Mouse (Mus musculus) liver, adult 2 months (tissue): ENCODE results near the gene Nmur1. TPM values are rescaled to one million over a fixed set of nuclear protein-coding genes. Genes with fewer than 3 reads are reported as not detected.

Experiments used
- DNase-seq: peaks from one replicate; pipeline ENCODE4 v3.0.0-alpha.2; 2011; ENCODE audit warnings: low read depth, low spot score; ENCODE audit errors: extremely low read depth
- H3K27ac ChIP-seq: fragments of 200-500 bp; replicated peaks from 2 replicates; pipeline ENCODE4 v1.5.1; 2012; ENCODE audit warnings: low read depth, mild to moderate bottlenecking, control low read depth, inconsistent platforms, low read length; ENCODE audit not compliant: insufficient read depth
- H3K27me3 ChIP-seq: fragments of 200-500 bp; 2 replicates; pipeline ENCODE4 v1.6.1; 2012; ENCODE audit warnings: mild to moderate bottlenecking, moderate library complexity, low read length, inconsistent platforms; ENCODE audit not compliant: control insufficient read depth, insufficient read depth
- H3K36me3 ChIP-seq: fragments of 200-500 bp; 2 replicates; pipeline ENCODE4 v1.6.1; 2012; ENCODE audit warnings: low read length, inconsistent platforms; ENCODE audit not compliant: control insufficient read depth, insufficient read depth
- H3K4me1 ChIP-seq: fragments of 200-500 bp; 2 replicates; pipeline ENCODE4 v1.6.1; 2011; ENCODE audit warnings: low read length; ENCODE audit not compliant: control insufficient read depth, insufficient read depth
- H3K4me3 ChIP-seq: fragments of 200-500 bp; 2 replicates; pipeline ENCODE4 v1.5.1; 2011; ENCODE audit warnings: low read depth, mild to moderate bottlenecking, control low read depth, low read length, moderate library complexity; ENCODE audit not compliant: insufficient read depth
- H3K79me2 ChIP-seq: fragments of 200-500 bp; 2 replicates; pipeline ENCODE4 v1.6.1; 2012; ENCODE audit warnings: inconsistent platforms, mild to moderate bottlenecking, low read length, moderate library complexity; ENCODE audit not compliant: control insufficient read depth, insufficient read depth
- H3K9ac ChIP-seq: fragments of 200-500 bp; 2 replicates; pipeline ENCODE4 v1.6.1; 2012; ENCODE audit warnings: low read depth, mild to moderate bottlenecking, control low read depth, inconsistent platforms, low read length
- CTCF ChIP-seq: fragments of 200-500 bp; IDR thresholded peaks from 2 replicates; pipeline ENCODE4 v1.5.1; 2011; ENCODE audit warnings: low read depth, low read length, control low read depth
- POLR2A ChIP-seq: fragments of 200-500 bp; IDR thresholded peaks from 2 replicates; pipeline ENCODE4 v1.6.1; 2011; ENCODE audit warnings: low read length, control low read depth; ENCODE audit not compliant: insufficient read depth; ENCODE audit errors: extremely low read depth
- WGBS: fragments of 180-500 bp; shearing (Covaris S2); methylation state at CpG from one replicate; pipeline ENCODE4 v1.1.7; 2018; 5-methylcytosine and 5-hydroxymethylcytosine counted together
- polyA plus RNA-seq: library from polyadenylated mRNA; depleted of rRNA; stranded (reverse); fragments of >200 nt; gene quantifications from 2 replicates; pipeline ENCODE4 v1.2.3, GENCODE M21; 2012
- total RNA-seq: library from RNA; depleted of rRNA; stranded (reverse); fragments of >200 nt; gene quantifications from 2 replicates; pipeline ENCODE4 v1.2.3, GENCODE M21; 2014

The Nmur1 gene
- total and polyA plus RNA-seq, 2 experiments, result not detected

GRCm38 (mm10) chr1:86389230-86389629, 36.8 kb downstream of the Nmur1 start:
- no peaks in the 10 kb centered on the region for H3K36me3 ChIP-seq
- DNase-seq, result peak; percentile 19
- H3K4me3 ChIP-seq, result no peak overlapping the region

GRCm38 (mm10) chr1:86381027-86381426, 45.0 kb downstream of the Nmur1 start:
- H3K4me3 ChIP-seq, result no peak overlapping the region
- H3K36me3 ChIP-seq, result no peaks in the 10 kb centered on the region
- TF ChIP-seq POLR2A (no peak), CTCF (peak; percentile 97)
- no peaks in the 10 kb centered on the region for H3K27me3 ChIP-seq
- 0 out of 2 replicates have a peak, but pooled peaks cover 2% of the 10 kb centered on the region for H3K4me1 ChIP-seq
- WGBS, result 16% methylated on average over 13 of the region's 13 CpGs
- H3K9ac ChIP-seq, result no peak overlapping the region
- DNase-seq, result peak; percentile 76
- no peaks in the 10 kb centered on the region for H3K79me2 ChIP-seq
- H3K27ac ChIP-seq, result no peak overlapping the region

More at GRCm38 (mm10) chr1:86389230-86389629, 36.8 kb downstream of the Nmur1 start:
- WGBS, result 2% methylated on average over 11 of the region's 11 CpGs
- TF ChIP-seq CTCF, result peak; percentile 85
- no peak for TF ChIP-seq POLR2A
- H3K79me2 ChIP-seq, result no peaks in the 10 kb centered on the region
- no peaks in the 10 kb centered on the region for H3K4me1 ChIP-seq
- H3K27me3 ChIP-seq, result no peaks in the 10 kb centered on the region
- H3K27ac ChIP-seq, result no peak overlapping the region
- H3K9ac ChIP-seq, result no peak overlapping the region

GRCm38 (mm10) chr1:86379161-86379569, 46.9 kb downstream of the Nmur1 start:
- H3K9ac ChIP-seq, result no peak overlapping the region
- 81% methylated on average over 9 of the region's 9 CpGs for WGBS
- H3K4me3 ChIP-seq, result no peak overlapping the region

DNA sequence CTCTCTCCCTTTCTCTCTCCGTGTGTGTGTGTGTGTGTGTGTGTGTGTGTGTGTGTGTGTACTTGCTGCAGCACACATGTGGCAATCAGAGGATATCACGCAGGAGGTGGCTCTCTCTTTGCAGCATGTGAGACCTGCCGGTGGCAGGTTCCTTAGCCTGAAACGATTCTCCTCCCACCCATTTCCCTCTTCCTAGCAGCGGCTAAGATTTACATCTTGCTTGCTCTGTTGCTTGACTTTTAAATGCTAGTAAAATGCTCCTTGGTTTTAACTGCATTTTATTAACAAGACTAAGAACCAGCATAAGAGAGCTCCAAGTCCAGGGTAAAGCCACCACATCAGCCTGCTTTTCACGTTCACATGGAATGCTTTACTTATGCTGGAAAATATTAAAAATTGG, 47.4 kb downstream of the Nmur1 start:
- 62% methylated on average over 6 of the region's 6 CpGs for WGBS
- DNase-seq, result no peak
- H3K79me2 ChIP-seq, result no peaks in the 10 kb centered on the region
- no peak for TF ChIP-seq POLR2A
- TF ChIP-seq CTCF, result no peak
- no peaks in the 10 kb centered on the region for H3K36me3 ChIP-seq
- H3K27ac ChIP-seq, result no peak overlapping the region
- H3K4me1 ChIP-seq, result 0 out of 2 replicates have a peak, but pooled peaks cover 2% of the 10 kb centered on the region
- no peak overlapping the region for H3K4me3 ChIP-seq
- H3K27me3 ChIP-seq, result no peaks in the 10 kb centered on the region
- no peak overlapping the region for H3K9ac ChIP-seq

More at GRCm38 (mm10) chr1:86379161-86379569, 46.9 kb downstream of the Nmur1 start:
- Histone ChIP-seq H3K4me1 (0 out of 2 replicates have a peak, but pooled peaks cover 2% of the 10 kb centered on the region), H3K27ac (no peak overlapping the region), H3K27me3 (no peaks in the 10 kb centered on the region), H3K79me2 (no peaks in the 10 kb centered on the region), H3K36me3 (no peaks in the 10 kb centered on the region)
- DNase-seq, result no peak
- TF ChIP-seq CTCF, result no peak
- TF ChIP-seq POLR2A, result no peak

GRCm38 (mm10) chr1:86376354-86376753, 49.7 kb downstream of the Nmur1 start:
- Histone ChIP-seq H3K4me1 (0 out of 2 replicates have a peak, but pooled peaks cover 2% of the 10 kb centered on the region), H3K27ac (no peak overlapping the region), H3K36me3 (no peaks in the 10 kb centered on the region), H3K27me3 (no peaks in the 10 kb centered on the region), H3K9ac (no peak overlapping the region), H3K79me2 (no peaks in the 10 kb centered on the region), H3K4me3 (no peak overlapping the region)
- DNase-seq, result no peak
- no peak for TF ChIP-seq CTCF
- TF ChIP-seq POLR2A, result no peak
- 86% methylated on average over 5 of the region's 5 CpGs for WGBS

DNA sequence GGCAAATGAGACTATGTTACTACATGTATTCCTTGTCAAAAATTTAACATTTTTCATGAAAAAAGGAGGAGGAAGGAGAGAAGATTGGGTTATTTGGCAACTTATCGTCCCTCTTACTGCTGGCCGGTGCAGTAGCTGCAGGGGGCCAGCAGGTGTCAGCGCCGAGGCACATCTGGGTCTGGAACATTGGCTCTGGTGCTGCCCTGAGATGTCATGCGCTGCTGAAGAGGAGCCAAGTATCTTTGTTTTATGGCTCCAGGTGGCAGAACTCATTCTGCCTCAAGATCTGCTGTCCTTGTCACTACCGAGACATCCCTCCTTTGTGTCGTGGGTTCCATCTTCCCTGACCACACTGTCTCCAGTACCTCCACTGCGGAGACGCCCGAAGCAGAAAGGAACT, 54.0 kb downstream of the Nmur1 start:
- TF ChIP-seq CTCF (peak; percentile 96), POLR2A (no peak)
- no peak overlapping the region for H3K9ac ChIP-seq
- no peak overlapping the region for H3K27ac ChIP-seq
- peak; percentile 25 for DNase-seq
- no peak overlapping the region; the same call in 1 of the 2 replicates for H3K4me3 ChIP-seq
- 41% methylated on average over 10 of the region's 10 CpGs for WGBS
- H3K36me3 ChIP-seq, result no peaks in the 10 kb centered on the region
- H3K27me3 ChIP-seq, result no peaks in the 10 kb centered on the region
- H3K79me2 ChIP-seq, result no peaks in the 10 kb centered on the region
- no peaks in the 10 kb centered on the region for H3K4me1 ChIP-seq
